Mouse (Mus musculus): ENCODE results near the gene Smg6.

- no peak for TF ChIP-seq POLR2A (IDR thresholded peaks at IDR 0.05; ENCODE audit: borderline replicate concordance, extremely low read depth, insufficient read depth, insufficient read length, poor library complexity, severe bottlenecking)
- no peak for TF ChIP-seq CTCF (IDR thresholded peaks at IDR 0.05; ENCODE audit: borderline replicate concordance, extremely low read depth, insufficient read depth, insufficient read length)
Measured at GRCm38 (mm10) chr11:75191841-75192240, 266.2 kb downstream of the Smg6 start.

All from brain, embryonic 14.5 days (tissue).